Mouse (Mus musculus): ENCODE measurements around the gene Gna11.

DNA sequence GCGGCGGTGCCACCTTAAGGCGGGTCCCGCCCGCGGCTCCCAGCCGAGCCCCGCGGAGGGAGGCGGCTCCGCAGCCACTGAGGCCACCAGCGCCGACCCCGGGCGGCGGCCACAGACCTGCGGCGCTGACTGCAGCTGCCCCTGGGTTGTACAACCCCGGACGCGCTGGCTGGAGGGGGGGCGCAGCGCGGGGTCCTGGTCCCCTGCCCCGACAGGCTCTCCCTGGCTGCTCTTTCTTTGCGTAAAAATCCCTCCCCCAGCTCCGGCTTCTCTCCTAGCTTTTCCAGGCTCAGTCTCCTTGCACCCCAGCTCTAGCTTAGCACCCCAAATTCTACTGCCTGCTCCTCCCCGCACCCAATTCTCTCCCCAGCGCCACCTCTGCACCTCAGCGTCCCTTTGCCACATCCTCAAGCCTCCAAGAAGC is 30.2 kb upstream of the Gna11 start:
- TF ChIP-seq GATA1 (IDR thresholded peaks at IDR 0.05; ENCODE audit: borderline replicate concordance, low read length) (no peak), FLI1 (IDR thresholded peaks at IDR 0.05; ENCODE audit: low read length) (no peak)

Data from megakaryocyte, embryonic 14.5 days (primary cell).